Mouse (Mus musculus) midbrain, postnatal 0 days (tissue): ENCODE data around the gene Ptprs. TPM values are rescaled to one million over a fixed set of nuclear protein-coding genes. Genes with fewer than 3 reads are reported as not detected.

Experiments used
- ATAC-seq: fragments of 200-750 bp; cut with Nextera tagmentation; 2 replicates; pipeline ENCODE4 v1.8.0; 2017; ENCODE audit warnings: moderate number of reproducible peaks, mild to moderate bottlenecking, moderate TSS enrichment, moderate library complexity; ENCODE audit not compliant: low FRiP score
- DNase-seq: peaks from one replicate; pipeline ENCODE4 v3.0.0-alpha.2; 2015; ENCODE audit warnings: low spot score
- H3K27ac ChIP-seq: fragments of 300-500 bp; sonication (generic); 2 replicates; pipeline ENCODE4 v1.5.1; 2014; ENCODE audit warnings: low read depth, mild to moderate bottlenecking, low read length, mixed read lengths
- H3K27me3 ChIP-seq: fragments of 300-500 bp; sonication (generic); 2 replicates; pipeline ENCODE4 v1.6.1; 2014; ENCODE audit warnings: low read length, control low read depth, mixed read lengths; ENCODE audit not compliant: insufficient read depth
- H3K36me3 ChIP-seq: fragments of 300-500 bp; sonication (generic); 2 replicates; pipeline ENCODE4 v1.6.1; 2014; ENCODE audit warnings: low read length, control low read depth, mixed read lengths; ENCODE audit not compliant: insufficient read depth
- H3K4me1 ChIP-seq: fragments of 300-500 bp; sonication (generic); 2 replicates; pipeline ENCODE4 v1.6.1; 2014; ENCODE audit warnings: mild to moderate bottlenecking, control low read depth, antibody characterized with exemption, low read length, mixed read lengths; ENCODE audit not compliant: insufficient read depth
- H3K4me2 ChIP-seq: fragments of 300-500 bp; sonication (generic); 2 replicates; pipeline ENCODE4 v1.6.1; 2014; ENCODE audit warnings: low read depth, mild to moderate bottlenecking, low read length, mixed read lengths; ENCODE audit not compliant: poor library complexity, severe bottlenecking
- H3K4me3 ChIP-seq: fragments of 300-500 bp; sonication (generic); 2 replicates; pipeline ENCODE4 v1.5.1; 2014; ENCODE audit warnings: low read depth, mild to moderate bottlenecking, low read length, moderate library complexity
- H3K9ac ChIP-seq: fragments of 300-500 bp; sonication (generic); replicated peaks from 2 replicates; pipeline ENCODE4 v1.6.1; 2014; ENCODE audit warnings: mild to moderate bottlenecking, low read length, moderate library complexity, mixed read lengths; ENCODE audit not compliant: poor library complexity, severe bottlenecking
- H3K9me3 ChIP-seq: fragments of 300-500 bp; sonication (generic); 2 replicates; pipeline ENCODE4 v1.6.1; 2016; ENCODE audit warnings: low read length, control low read depth
- CTCF ChIP-seq: IDR thresholded peaks from 2 replicates; pipeline ENCODE4 v1.5.1; 2016; ENCODE audit warnings: antibody characterized with exemption, mild to moderate bottlenecking
- WGBS: fragments of 180-500 bp; shearing (Covaris S2); extraction: QIAGEN DNeasy Blood & Tissue Kit; methylation state at CpG from one replicate; pipeline ENCODE4 v1.1.7; 2014; 5-methylcytosine and 5-hydroxymethylcytosine counted together
- polyA plus RNA-seq: library from polyadenylated mRNA; unstranded; fragments of >200 nt; fragmentation: Nextera tagmentation; extraction: Ambion mirVana; gene quantifications from 2 replicates; pipeline ENCODE4 v1.2.1, GENCODE M21; 2015
- total RNA-seq: library from RNA; depleted of rRNA; stranded (reverse); fragments of >200 nt; gene quantifications from 2 replicates; pipeline ENCODE4 v1.2.3, GENCODE M21; 2014

Gene Ptprs
- total and polyA plus RNA-seq, 2 experiments from 2014 or later: 225 to 716 TPM

DNA sequence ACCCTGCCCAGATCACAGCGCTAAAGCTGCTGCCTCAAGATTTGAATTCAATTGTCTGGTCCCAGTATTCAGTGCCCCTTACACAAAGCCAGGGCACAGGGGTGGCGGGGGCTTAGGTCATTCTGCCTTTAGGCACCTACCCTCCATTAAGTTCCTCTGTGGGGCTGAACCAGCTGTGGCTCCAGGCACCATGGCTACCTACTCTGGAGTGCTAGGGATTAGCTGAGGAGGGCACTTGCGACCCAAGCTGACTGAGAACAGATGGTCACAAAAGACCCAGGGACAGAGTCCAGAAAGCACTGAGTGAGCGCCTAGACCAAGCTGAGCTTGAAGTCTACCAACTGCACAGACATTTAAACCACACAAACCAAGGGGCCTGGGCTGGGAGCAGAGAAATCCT, 22.6 kb downstream of the Ptprs start:
- Histone ChIP-seq H3K4me1 (no peaks in the 10 kb centered on the region), H3K4me3 (no peak overlapping the region), H3K27me3 (no peaks in the 10 kb centered on the region), H3K4me2 (no peak overlapping the region), H3K36me3 (peaks cover 83% of the 10 kb centered on the region), H3K9me3 (no peaks in the 10 kb centered on the region), H3K9ac (no peak overlapping the region), H3K27ac (no peak overlapping the region)
- no peak for DNase-seq
- ATAC-seq: no peak
- WGBS: 37% methylated on average over 4 of the region's 4 CpGs
- TF ChIP-seq CTCF: no peak

DNA sequence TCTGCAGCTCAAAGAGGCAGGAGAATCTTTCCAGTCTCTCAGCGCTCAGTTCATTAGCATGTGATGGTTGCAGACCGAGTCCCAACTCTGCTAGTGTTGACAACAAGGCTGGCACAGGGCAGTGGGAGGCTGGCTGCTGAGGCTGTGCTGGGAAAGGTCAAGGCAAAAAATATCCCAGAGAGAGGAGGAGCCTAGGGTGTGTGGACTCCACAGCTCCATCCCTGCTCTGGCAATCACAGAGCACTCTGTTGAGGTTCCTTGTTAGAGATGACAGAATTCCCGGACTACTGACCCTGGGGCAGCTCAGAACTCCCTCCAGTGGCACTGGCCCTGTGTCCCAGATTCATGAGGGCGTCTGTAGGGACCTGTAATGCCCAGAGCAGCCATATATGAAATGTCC, 23.0 kb downstream of the Ptprs start:
- ATAC-seq (no peak), DNase-seq (no peak)
- Histone ChIP-seq H3K9me3 (no peaks in the 10 kb centered on the region), H3K27me3 (no peaks in the 10 kb centered on the region), H3K4me3 (no peak overlapping the region), H3K36me3 (peaks cover 86% of the 10 kb centered on the region), H3K27ac (no peak overlapping the region), H3K4me2 (no peak overlapping the region), H3K9ac (no peak overlapping the region), H3K4me1 (no peaks in the 10 kb centered on the region)
- WGBS: 54% methylated on average over 4 of the region's 4 CpGs
- TF ChIP-seq CTCF: no peak

DNA sequence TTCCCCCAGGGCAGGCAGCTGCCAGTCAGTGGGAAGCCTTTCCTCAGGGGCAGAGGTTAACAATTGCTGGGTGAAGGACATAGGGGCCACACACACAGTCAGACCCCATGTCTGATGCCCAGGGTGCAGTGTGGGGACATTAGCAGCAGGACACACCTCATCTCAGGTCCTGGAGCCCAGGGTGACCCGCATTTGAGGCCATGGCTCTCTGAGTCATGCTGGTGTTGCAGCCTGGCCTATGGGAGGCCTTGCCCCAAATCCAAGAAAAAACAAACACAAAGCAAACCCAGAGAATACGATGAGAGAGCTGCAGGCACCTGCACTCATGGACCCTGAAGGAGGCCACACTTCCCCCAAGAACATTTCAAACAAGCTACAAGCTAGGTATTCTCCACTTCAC, 28.6 kb downstream of the Ptprs start:
- TF ChIP-seq CTCF: no peak
- ATAC-seq (no peak), DNase-seq (no peak)
- Histone ChIP-seq H3K4me1 (no peaks in the 10 kb centered on the region), H3K4me2 (no peak overlapping the region), H3K36me3 (peaks cover 77% of the 10 kb centered on the region), H3K4me3 (no peak overlapping the region), H3K9ac (no peak overlapping the region), H3K27ac (no peak overlapping the region), H3K9me3 (no peaks in the 10 kb centered on the region), H3K27me3 (no peaks in the 10 kb centered on the region)
- 74% methylated on average over 2 of the region's 2 CpGs for WGBS

DNA sequence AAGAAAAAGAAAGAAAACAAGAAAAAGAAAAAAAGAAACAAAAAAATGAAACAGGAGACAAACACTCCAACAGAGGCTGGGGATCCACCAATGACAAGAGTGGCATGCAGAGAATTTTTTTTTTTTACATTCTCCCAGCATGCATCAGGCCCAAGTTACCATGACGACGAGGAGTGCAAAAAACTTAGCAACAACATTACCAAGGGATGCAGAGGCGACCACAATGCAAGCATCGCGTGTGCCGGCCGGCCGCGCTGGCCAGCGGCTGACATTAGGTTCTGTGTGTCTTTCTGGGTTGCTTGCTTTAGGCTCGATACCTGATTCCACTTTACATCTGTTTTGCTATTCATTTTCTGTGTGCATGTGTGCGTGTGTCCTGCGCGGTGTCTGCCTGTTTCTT, 30.9 kb downstream of the Ptprs start:
- no peak overlapping the region for H3K4me3 ChIP-seq
- no peak overlapping the region for H3K9ac ChIP-seq
- H3K9me3 ChIP-seq: no peaks in the 10 kb centered on the region
- ATAC-seq: peak; percentile 45; the same call in 1 of the 2 replicates
- H3K36me3 ChIP-seq: peaks cover 64% of the 10 kb centered on the region
- no peak for TF ChIP-seq CTCF
- no peak overlapping the region for H3K4me2 ChIP-seq
- WGBS: 23% methylated on average over 14 of the region's 14 CpGs
- peak; percentile 84 for DNase-seq
- H3K27me3 ChIP-seq: no peaks in the 10 kb centered on the region
- no peaks in the 10 kb centered on the region for H3K4me1 ChIP-seq
- peak overlapping the region; percentile 55; the same call in 1 of the 2 replicates for H3K27ac ChIP-seq

DNA sequence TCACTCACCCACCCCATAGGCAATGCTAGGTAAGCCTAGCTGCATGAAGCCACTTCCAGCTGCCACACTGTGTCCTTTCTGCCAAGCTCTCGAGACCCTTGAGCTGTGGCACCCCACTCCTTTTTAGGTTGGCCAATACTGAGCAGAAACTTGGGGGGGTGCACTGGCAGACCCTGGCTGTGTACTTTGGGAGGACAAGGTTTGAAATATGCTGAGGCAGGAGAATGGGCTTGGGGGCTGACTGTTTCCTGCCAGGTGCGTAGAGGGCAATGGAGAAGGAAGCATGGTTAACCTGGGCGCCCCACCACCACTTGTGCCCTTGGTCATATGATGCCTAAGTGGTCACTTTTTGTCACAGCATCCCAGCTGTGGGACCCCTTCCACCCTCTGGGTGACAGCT, 31.5 kb downstream of the Ptprs start:
- Histone ChIP-seq H3K36me3 (peaks cover 58% of the 10 kb centered on the region), H3K9me3 (no peaks in the 10 kb centered on the region), H3K4me1 (no peaks in the 10 kb centered on the region), H3K9ac (no peak overlapping the region), H3K4me2 (no peak overlapping the region), H3K27ac (peak overlapping the region; percentile 38; the same call in 1 of the 2 replicates), H3K4me3 (no peak overlapping the region), H3K27me3 (no peaks in the 10 kb centered on the region)
- WGBS: 95% methylated on average over 3 of the region's 3 CpGs
- ATAC-seq: no peak
- DNase-seq: no peak
- no peak for TF ChIP-seq CTCF

DNA sequence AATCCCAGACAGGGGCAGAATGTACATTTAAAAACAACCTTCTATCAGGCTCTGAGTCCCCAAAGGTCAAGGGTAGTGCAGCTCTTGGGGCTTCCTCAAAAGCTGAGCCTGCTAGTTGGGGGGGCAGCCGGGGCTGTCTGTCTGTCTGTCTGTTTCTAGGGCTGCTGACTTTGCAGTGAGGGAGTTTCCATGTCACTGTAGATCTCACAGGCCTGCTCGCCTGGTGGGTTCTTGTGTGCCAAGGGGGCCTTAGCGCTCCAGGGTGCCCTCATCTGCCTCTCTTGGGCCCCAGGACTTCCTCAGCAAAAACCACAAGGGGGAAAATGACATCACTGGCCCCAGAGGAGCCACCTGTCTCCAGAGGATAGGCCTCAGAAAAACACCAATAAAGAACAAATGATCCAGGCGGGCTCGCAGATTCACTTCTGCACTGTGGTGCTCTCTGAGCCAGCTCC, 32.9 kb downstream of the Ptprs start:
- Histone ChIP-seq H3K9me3 (no peaks in the 10 kb centered on the region), H3K27me3 (no peaks in the 10 kb centered on the region), H3K4me3 (no peak overlapping the region), H3K36me3 (peaks cover 44% of the 10 kb centered on the region), H3K4me1 (no peaks in the 10 kb centered on the region), H3K27ac (no peak overlapping the region), H3K9ac (no peak overlapping the region), H3K4me2 (no peak overlapping the region)
- no peak for DNase-seq
- 86% methylated on average over 5 of the region's 5 CpGs for WGBS
- ATAC-seq: no peak
- TF ChIP-seq CTCF: no peak
